Mouse (Mus musculus) liver, embryonic 13.5 days (tissue): ENCODE results near the gene Speer4f2. TPM values are rescaled to one million over a fixed set of nuclear protein-coding genes. Genes with fewer than 3 reads are reported as not detected.

Experiments used
- ATAC-seq: fragments of 200-750 bp; cut with Nextera tagmentation; 2 replicates; pipeline ENCODE4 v1.8.0; 2017; ENCODE audit warnings: low read depth, mild to moderate bottlenecking, moderate number of reproducible peaks, moderate library complexity
- DNase-seq: peaks from one replicate; pipeline ENCODE4 v3.0.0; 2022
- H3K27ac ChIP-seq: fragments of 300-500 bp; sonication (generic); 2 replicates; pipeline ENCODE4 v1.5.1; 2015; ENCODE audit warnings: moderate library complexity, mild to moderate bottlenecking, inconsistent platforms
- H3K27me3 ChIP-seq: fragments of 300-500 bp; sonication (generic); 2 replicates; pipeline ENCODE4 v1.6.1; 2015; ENCODE audit warnings: mild to moderate bottlenecking, inconsistent platforms
- H3K36me3 ChIP-seq: fragments of 300-500 bp; sonication (generic); 2 replicates; pipeline ENCODE4 v1.6.1; 2015; ENCODE audit warnings: mild to moderate bottlenecking, inconsistent platforms
- H3K4me1 ChIP-seq: fragments of 300-500 bp; sonication (generic); replicated peaks from 2 replicates; pipeline ENCODE4 v1.6.1; 2015; ENCODE audit warnings: inconsistent platforms
- H3K4me2 ChIP-seq: fragments of 300-500 bp; sonication (generic); 2 replicates; pipeline ENCODE4 v1.6.1; 2015; ENCODE audit warnings: inconsistent platforms, mild to moderate bottlenecking, moderate library complexity
- H3K4me3 ChIP-seq: fragments of 300-500 bp; sonication (generic); replicated peaks from 2 replicates; pipeline ENCODE4 v1.5.1; 2015; ENCODE audit warnings: mild to moderate bottlenecking, inconsistent platforms
- H3K9ac ChIP-seq: fragments of 300-500 bp; sonication (generic); 2 replicates; pipeline ENCODE4 v1.6.1; 2015; ENCODE audit warnings: mild to moderate bottlenecking, inconsistent platforms
- H3K9me3 ChIP-seq: fragments of 300-500 bp; sonication (generic); replicated peaks from 2 replicates; pipeline ENCODE4 v1.6.1; 2016; ENCODE audit warnings: inconsistent platforms
- WGBS: fragments of 180-500 bp; shearing (Covaris S2); methylation state at CpG from one replicate; pipeline ENCODE4 v1.1.7; 2015; ENCODE audit not compliant: insufficient replicate concordance; 5-methylcytosine and 5-hydroxymethylcytosine counted together
- polyA plus RNA-seq: library from polyadenylated mRNA; unstranded; fragments of >200 nt; fragmentation: Nextera tagmentation; extraction: Ambion mirVana; gene quantifications from 2 replicates; pipeline ENCODE4 v1.2.1, GENCODE M21; 2015

Speer4f2 gene
- polyA plus RNA-seq, 1 experiment from 2014 or later = not detected

- no peaks in the 10 kb centered on the region for H3K4me1 ChIP-seq
- WGBS = 40% methylated on average over 4 of the region's 4 CpGs
- H3K9ac ChIP-seq = no peak overlapping the region
- H3K36me3 ChIP-seq = no peaks in the 10 kb centered on the region
- no peak overlapping the region for H3K4me3 ChIP-seq
- no peak for ATAC-seq
- H3K4me2 ChIP-seq = no peak overlapping the region
- H3K27me3 ChIP-seq = no peaks in the 10 kb centered on the region
- H3K9me3 ChIP-seq = no peaks in the 10 kb centered on the region
- no peak overlapping the region for H3K27ac ChIP-seq
- DNase-seq = no peak
Observed at GRCm38 (mm10) chr5:17408924-17409660, 36.1 kb downstream of the Speer4f2 start.

DNA sequence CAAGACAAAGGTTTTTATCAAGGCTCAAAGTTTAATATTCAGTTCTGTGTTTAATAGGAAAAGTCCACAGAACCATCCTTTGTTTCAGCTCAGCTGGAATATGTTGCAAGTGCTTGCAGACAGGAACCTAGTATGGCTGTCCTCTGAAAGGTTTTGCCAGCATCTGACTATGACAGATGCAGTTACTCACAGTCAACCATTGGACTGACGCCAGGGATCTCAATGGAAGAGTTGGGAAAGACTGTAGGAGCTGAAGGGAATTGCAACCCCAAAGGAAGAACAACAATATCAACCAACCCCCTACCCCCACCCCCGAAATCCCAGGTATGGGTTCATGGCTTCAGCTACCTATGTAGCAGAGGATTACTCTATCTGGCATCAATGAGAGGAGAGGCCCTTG, 44.2 kb downstream of the Speer4f2 start:
- Histone ChIP-seq H3K27ac (no peak overlapping the region), H3K4me3 (no peak overlapping the region), H3K27me3 (no peaks in the 10 kb centered on the region), H3K9ac (no peak overlapping the region), H3K4me1 (no peaks in the 10 kb centered on the region), H3K9me3 (no peaks in the 10 kb centered on the region), H3K36me3 (no peaks in the 10 kb centered on the region), H3K4me2 (no peak overlapping the region)
- ATAC-seq = no peak
- 45% methylated on average over 2 of the region's 2 CpGs for WGBS
- DNase-seq = no peak

DNA sequence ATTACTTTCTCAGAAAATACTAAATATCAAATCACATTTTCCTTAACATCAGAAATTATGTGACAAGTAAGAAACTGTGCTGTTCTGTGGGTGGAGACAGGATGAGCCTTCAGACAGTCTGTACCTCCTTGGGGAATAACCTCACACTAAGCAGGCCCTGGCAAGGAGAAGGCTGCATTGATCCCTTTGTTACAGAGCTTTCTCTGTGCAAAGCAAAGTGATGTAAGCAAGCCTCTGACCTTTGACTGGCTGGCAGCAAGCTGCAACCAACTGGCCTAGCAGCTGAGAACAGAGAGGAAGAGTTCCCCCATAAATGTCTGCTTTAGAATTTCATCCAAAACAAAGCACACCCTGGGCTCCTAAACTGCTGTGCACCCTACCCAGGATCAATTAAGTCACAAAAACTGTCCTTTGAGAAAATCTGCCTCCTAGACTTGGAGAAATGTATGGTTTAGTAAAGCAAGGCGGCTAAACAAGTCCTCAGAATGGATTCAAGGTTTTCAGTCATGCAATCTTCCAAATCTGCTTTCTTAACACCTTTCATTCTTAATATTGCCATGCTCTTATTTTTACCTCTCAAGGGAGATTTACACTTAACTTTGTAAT, 46.3 kb downstream of the Speer4f2 start:
- Histone ChIP-seq H3K27me3 (no peaks in the 10 kb centered on the region), H3K9me3 (no peaks in the 10 kb centered on the region), H3K36me3 (no peaks in the 10 kb centered on the region), H3K27ac (no peak overlapping the region), H3K9ac (no peak overlapping the region), H3K4me2 (no peak overlapping the region), H3K4me1 (no peaks in the 10 kb centered on the region), H3K4me3 (no peak overlapping the region)
- DNase-seq = no peak
- 57% methylated on average over 1 of the region's 1 CpGs for WGBS
- ATAC-seq = no peak

DNA sequence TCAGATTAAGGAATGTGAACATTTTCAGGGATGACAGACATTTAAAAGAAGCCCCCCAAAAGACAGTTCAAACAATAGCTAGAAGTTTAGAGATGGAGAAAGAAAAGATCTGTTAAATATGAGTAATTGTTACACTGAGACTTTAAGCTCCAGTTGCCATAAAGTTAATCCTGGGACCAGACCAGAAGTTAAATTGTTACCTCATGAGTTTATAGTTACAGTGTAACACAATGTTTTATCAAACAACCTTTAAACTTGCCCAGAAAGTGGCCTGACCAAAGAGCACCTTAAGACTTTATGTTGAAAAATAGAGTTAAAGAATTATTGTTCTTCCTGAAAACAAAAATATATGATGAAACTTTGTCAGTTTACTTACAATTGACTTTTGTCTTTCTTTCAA, 46.9 kb downstream of the Speer4f2 start:
- DNase-seq = no peak

GRCm38 (mm10) chr5:17422225-17422624, 49.2 kb downstream of the Speer4f2 start:
- Histone ChIP-seq H3K27ac (no peak overlapping the region), H3K9me3 (no peaks in the 10 kb centered on the region), H3K4me1 (no peaks in the 10 kb centered on the region), H3K9ac (no peak overlapping the region), H3K27me3 (no peaks in the 10 kb centered on the region), H3K36me3 (no peaks in the 10 kb centered on the region), H3K4me3 (no peak overlapping the region), H3K4me2 (no peak overlapping the region)
- 41% methylated on average over 1 of the region's 1 CpGs for WGBS
- DNase-seq (no peak), ATAC-seq (no peak)

More for the DNA sequence above, 46.9 kb downstream of the Speer4f2 start:
- H3K9ac ChIP-seq = no peak overlapping the region
- no peaks in the 10 kb centered on the region for H3K27me3 ChIP-seq
- H3K4me3 ChIP-seq = no peak overlapping the region
- H3K4me1 ChIP-seq = no peaks in the 10 kb centered on the region
- no peaks in the 10 kb centered on the region for H3K36me3 ChIP-seq
- no peak overlapping the region for H3K27ac ChIP-seq
- H3K4me2 ChIP-seq = no peak overlapping the region
- no peak for ATAC-seq
- H3K9me3 ChIP-seq = no peaks in the 10 kb centered on the region

- ATAC-seq (no peak), DNase-seq (no peak)
- H3K9ac ChIP-seq = no peak overlapping the region
- no peaks in the 10 kb centered on the region for H3K27me3 ChIP-seq
- H3K4me2 ChIP-seq = no peak overlapping the region
- H3K4me3 ChIP-seq = no peak overlapping the region
- H3K4me1 ChIP-seq = no peaks in the 10 kb centered on the region
- H3K36me3 ChIP-seq = no peaks in the 10 kb centered on the region
- WGBS = 50% methylated on average over 1 of the region's 1 CpGs
- no peaks in the 10 kb centered on the region for H3K9me3 ChIP-seq
- H3K27ac ChIP-seq = no peak overlapping the region
Observed at GRCm38 (mm10) chr5:17426930-17427329, 54.0 kb downstream of the Speer4f2 start.

Other genes with a start within 250 kb of the Speer4f2 start
- gene Speer4f1, start 102.9 kb downstream of the Speer4f2 start, polyA plus RNA-seq = not detected in 2 replicates
- gene Sema3c, start 201.1 kb downstream of the Speer4f2 start, polyA plus RNA-seq = 0.50 and 1.3 TPM in 2 replicates